Mouse (Mus musculus): ENCODE measurements around the gene Rbm12. TPM values are rescaled to one million over a fixed set of nuclear protein-coding genes. Genes with fewer than 3 reads are reported as not detected.
A peak's percentile ranks its signal among the peaks of the same experiment; 100 is the strongest.

The Rbm12 gene
- 22.5 and 23.9 TPM in 2 replicates for polyA plus RNA-seq (2015; fragmentation: Nextera tagmentation; extraction: Ambion mirVana)

- ATAC-seq (ENCODE audit: insufficient read depth, low FRiP score) = peak; percentile 95
- no peaks in the 10 kb centered on the region for H3K9me3 ChIP-seq (replicated peaks; ENCODE audit: control insufficient read depth, low read length)
- peaks cover 3% of the 10 kb centered on the region for H3K4me1 ChIP-seq (ENCODE audit: control insufficient read depth, insufficient read depth, low read length)
- H3K27ac ChIP-seq (ENCODE audit: low read length) = peak within 1 kb of the TSS; percentile 89
- H3K4me3 ChIP-seq (replicated peaks; ENCODE audit: low read length) = peak within 1 kb of the TSS; percentile 74
- peak within 1 kb of the TSS; percentile 66 for H3K4me2 ChIP-seq (ENCODE audit: low read depth, low read length)
- no peaks in the 10 kb centered on the region for H3K36me3 ChIP-seq (ENCODE audit: control insufficient read depth, insufficient read depth, low read length)
- WGBS = under 1% methylated on average over 74 of the region's 74 CpGs
- H3K27me3 ChIP-seq (ENCODE audit: control insufficient read depth, insufficient read depth, low read length) = no peaks in the 10 kb centered on the region
- peak within 1 kb of the TSS; percentile 98 for H3K9ac ChIP-seq (ENCODE audit: low read length)
Measured at GRCm38 (mm10) chr2:156111358-156112079, at the start of gene Rbm12, which contains the start of gene Cpne1. TSS of gene Rbm12 (minus strand) at chr2:156111978. TSS of gene Cpne1 (minus strand) at chr2:156111965.

DNA sequence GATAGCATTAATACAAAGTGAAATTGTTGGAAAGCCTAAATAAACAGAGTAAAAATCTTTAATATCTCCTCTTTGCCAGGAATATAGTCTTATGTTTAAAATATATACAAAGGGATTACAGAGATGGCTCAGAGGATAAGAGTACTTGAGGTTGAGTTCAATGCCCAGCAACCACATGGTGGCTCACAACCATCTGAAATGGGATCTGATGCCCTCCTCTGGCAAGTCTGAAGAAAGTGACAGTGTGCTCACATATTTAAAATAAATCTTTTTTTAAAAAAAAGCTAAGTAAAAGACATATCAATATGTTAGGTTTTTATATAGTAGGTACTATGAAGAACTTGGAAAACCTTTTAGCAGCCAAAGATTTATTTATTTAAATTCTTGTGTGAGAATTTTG, 39.8 kb upstream of the Rbm12 start:
- no peaks in the 10 kb centered on the region for H3K4me1 ChIP-seq (ENCODE audit: control insufficient read depth, insufficient read depth, low read length)
- no peaks in the 10 kb centered on the region for H3K27me3 ChIP-seq (ENCODE audit: control insufficient read depth, insufficient read depth, low read length)
- no peak overlapping the region for H3K4me2 ChIP-seq (ENCODE audit: low read depth, low read length)
- H3K9me3 ChIP-seq (replicated peaks; ENCODE audit: control insufficient read depth, low read length) = no peaks in the 10 kb centered on the region
- no peak overlapping the region for H3K4me3 ChIP-seq (replicated peaks; ENCODE audit: low read length)
- no peak overlapping the region for H3K27ac ChIP-seq (ENCODE audit: low read length)
- H3K9ac ChIP-seq (ENCODE audit: low read length) = no peak overlapping the region
- peaks cover 24% of the 10 kb centered on the region for H3K36me3 ChIP-seq (ENCODE audit: control insufficient read depth, insufficient read depth, low read length)
- ATAC-seq (ENCODE audit: insufficient read depth, low FRiP score) = no peak

- Histone ChIP-seq H3K4me1 (ENCODE audit: control insufficient read depth, insufficient read depth, low read length) (peaks cover 9% of the 10 kb centered on the region), H3K36me3 (ENCODE audit: control insufficient read depth, insufficient read depth, low read length) (peaks cover 9% of the 10 kb centered on the region), H3K4me2 (ENCODE audit: low read depth, low read length) (no peak overlapping the region), H3K9ac (ENCODE audit: low read length) (no peak overlapping the region), H3K27ac (ENCODE audit: low read length) (no peak overlapping the region), H3K27me3 (ENCODE audit: control insufficient read depth, insufficient read depth, low read length) (no peaks in the 10 kb centered on the region), H3K9me3 (replicated peaks; ENCODE audit: control insufficient read depth, low read length) (no peaks in the 10 kb centered on the region), H3K4me3 (replicated peaks; ENCODE audit: low read length) (no peak overlapping the region)
- no peak for ATAC-seq (ENCODE audit: insufficient read depth, low FRiP score)
- WGBS = 78% methylated on average over 3 of the region's 3 CpGs
Measured at GRCm38 (mm10) chr2:156147316-156147915, 35.6 kb upstream of the Rbm12 start.

- no peak for ATAC-seq (ENCODE audit: insufficient read depth, low FRiP score)
- Histone ChIP-seq H3K4me2 (ENCODE audit: low read depth, low read length) (no peak overlapping the region), H3K27me3 (ENCODE audit: control insufficient read depth, insufficient read depth, low read length) (no peaks in the 10 kb centered on the region), H3K27ac (ENCODE audit: low read length) (no peak overlapping the region), H3K9me3 (replicated peaks; ENCODE audit: control insufficient read depth, low read length) (no peaks in the 10 kb centered on the region), H3K36me3 (ENCODE audit: control insufficient read depth, insufficient read depth, low read length) (peaks cover 9% of the 10 kb centered on the region), H3K9ac (ENCODE audit: low read length) (no peak overlapping the region), H3K4me3 (replicated peaks; ENCODE audit: low read length) (no peak overlapping the region), H3K4me1 (ENCODE audit: control insufficient read depth, insufficient read depth, low read length) (peaks cover 9% of the 10 kb centered on the region)
- 57% methylated on average over 5 of the region's 5 CpGs for WGBS
Measured at GRCm38 (mm10) chr2:156146272-156146989, 34.7 kb upstream of the Rbm12 start.

- Histone ChIP-seq H3K36me3 (ENCODE audit: control insufficient read depth, insufficient read depth, low read length) (peaks cover 9% of the 10 kb centered on the region), H3K9ac (ENCODE audit: low read length) (no peak overlapping the region), H3K4me2 (ENCODE audit: low read depth, low read length) (peak overlapping the region; percentile 79), H3K9me3 (replicated peaks; ENCODE audit: control insufficient read depth, low read length) (no peaks in the 10 kb centered on the region), H3K27me3 (ENCODE audit: control insufficient read depth, insufficient read depth, low read length) (no peaks in the 10 kb centered on the region), H3K4me1 (ENCODE audit: control insufficient read depth, insufficient read depth, low read length) (peaks cover 9% of the 10 kb centered on the region), H3K27ac (ENCODE audit: low read length) (no peak overlapping the region), H3K4me3 (replicated peaks; ENCODE audit: low read length) (peak overlapping the region; percentile 89)
- ATAC-seq (ENCODE audit: insufficient read depth, low FRiP score) = no peak
- WGBS = 55% methylated on average over 11 of the region's 11 CpGs
Measured at GRCm38 (mm10) chr2:156145486-156146130, 33.8 kb upstream of the Rbm12 start.

DNA sequence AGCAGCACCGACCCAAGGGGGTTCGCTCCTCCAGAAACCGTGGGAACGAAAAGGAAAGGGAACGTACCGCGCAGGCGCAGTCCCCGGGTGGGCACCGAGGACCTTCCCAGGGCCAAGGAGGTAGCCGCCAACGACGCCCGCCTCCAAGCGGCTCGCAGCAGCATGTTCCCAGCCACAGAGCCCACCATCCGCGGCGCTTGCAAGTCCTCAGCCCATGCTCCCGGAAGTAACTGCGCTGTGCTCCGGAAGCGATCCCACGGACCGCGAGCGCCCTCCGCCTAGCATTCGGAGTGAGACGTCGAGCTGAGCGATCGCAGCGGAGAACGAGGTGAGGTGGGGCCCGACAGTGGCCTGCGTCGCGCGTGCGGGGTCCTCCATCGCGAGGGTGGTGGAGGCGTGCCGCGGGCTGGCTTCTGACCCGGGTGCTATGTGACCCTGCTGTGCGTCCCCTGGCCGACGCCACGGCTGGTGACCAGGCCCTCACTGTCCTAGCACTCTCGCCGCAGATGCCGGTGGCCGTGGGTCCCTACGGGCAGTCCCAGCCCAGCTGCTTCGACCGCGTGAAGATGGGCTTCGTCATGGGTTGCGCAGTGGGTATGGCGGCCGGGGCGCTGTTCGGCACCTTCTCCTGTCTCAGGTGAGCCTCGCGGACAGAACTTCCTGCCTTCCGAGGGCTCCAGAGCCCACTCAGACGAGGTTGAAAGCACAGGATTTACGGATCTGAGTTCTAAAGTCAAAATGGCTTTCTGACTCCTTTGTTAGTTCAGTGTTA, 32.4 kb upstream of the Rbm12 start, which contains the start of the genes Romo1 and Nfs1:
Gene Romo1, plus strand, starts transcription at position 87 of the 772 bp plus-strand sequence.
Gene Nfs1, minus strand, starts transcription at position 234 of the 772 bp plus-strand sequence.
- Histone ChIP-seq H3K27ac (ENCODE audit: low read length) (peak within 1 kb of the TSS; percentile 94), H3K4me2 (ENCODE audit: low read depth, low read length) (peak within 1 kb of the TSS; percentile 79), H3K9me3 (replicated peaks; ENCODE audit: control insufficient read depth, low read length) (no peaks in the 10 kb centered on the region), H3K9ac (ENCODE audit: low read length) (peak within 1 kb of the TSS; percentile 92), H3K4me3 (replicated peaks; ENCODE audit: low read length) (peak within 1 kb of the TSS; percentile 89), H3K4me1 (ENCODE audit: control insufficient read depth, insufficient read depth, low read length) (peaks cover 9% of the 10 kb centered on the region), H3K27me3 (ENCODE audit: control insufficient read depth, insufficient read depth, low read length) (no peaks in the 10 kb centered on the region), H3K36me3 (ENCODE audit: control insufficient read depth, insufficient read depth, low read length) (peaks cover 9% of the 10 kb centered on the region)
- ATAC-seq (ENCODE audit: insufficient read depth, low FRiP score) = peak; percentile 95
- WGBS = under 1% methylated on average over 70 of the region's 70 CpGs

- Histone ChIP-seq H3K4me3 (replicated peaks; ENCODE audit: low read length) (peak overlapping the region; percentile 89), H3K27me3 (ENCODE audit: control insufficient read depth, insufficient read depth, low read length) (no peaks in the 10 kb centered on the region), H3K4me2 (ENCODE audit: low read depth, low read length) (peak overlapping the region; percentile 79), H3K36me3 (ENCODE audit: control insufficient read depth, insufficient read depth, low read length) (peaks cover 4% of the 10 kb centered on the region; the same call in 1 of the 2 replicates), H3K4me1 (ENCODE audit: control insufficient read depth, insufficient read depth, low read length) (peaks cover 9% of the 10 kb centered on the region), H3K9ac (ENCODE audit: low read length) (peak overlapping the region; percentile 92), H3K9me3 (replicated peaks; ENCODE audit: control insufficient read depth, low read length) (no peaks in the 10 kb centered on the region), H3K27ac (ENCODE audit: low read length) (peak overlapping the region; percentile 94)
- 1% methylated on average over 16 of the region's 16 CpGs for WGBS
- ATAC-seq (ENCODE audit: insufficient read depth, low FRiP score) = no peak
Measured at GRCm38 (mm10) chr2:156143367-156143766, 31.6 kb upstream of the Rbm12 start.

DNA sequence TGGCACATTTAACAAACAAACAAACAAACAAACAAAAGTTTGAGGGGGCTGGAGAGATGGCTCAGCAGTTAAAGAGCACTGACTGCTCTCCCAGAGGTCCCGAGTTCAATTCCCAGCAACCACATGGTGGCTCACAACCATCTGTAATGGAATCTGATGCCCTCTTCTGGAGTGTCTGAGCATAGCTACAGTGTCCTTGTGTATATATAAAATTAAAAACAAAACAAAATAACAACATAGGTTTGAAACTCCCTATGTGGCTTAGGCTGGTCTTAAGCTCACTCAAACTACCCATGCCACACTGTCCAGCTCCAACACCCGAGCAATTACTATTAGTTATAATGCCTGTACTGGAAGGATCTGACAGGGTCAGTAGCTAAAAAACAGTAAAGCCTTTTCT, 31.0 kb upstream of the Rbm12 start:
- H3K4me2 ChIP-seq (ENCODE audit: low read depth, low read length) = peak overlapping the region; percentile 79
- H3K9me3 ChIP-seq (replicated peaks; ENCODE audit: control insufficient read depth, low read length) = no peaks in the 10 kb centered on the region
- 80% methylated on average over 2 of the region's 2 CpGs for WGBS
- no peak for ATAC-seq (ENCODE audit: insufficient read depth, low FRiP score)
- H3K4me1 ChIP-seq (ENCODE audit: control insufficient read depth, insufficient read depth, low read length) = peaks cover 9% of the 10 kb centered on the region
- no peak overlapping the region for H3K27ac ChIP-seq (ENCODE audit: low read length)
- H3K36me3 ChIP-seq (ENCODE audit: control insufficient read depth, insufficient read depth, low read length) = peaks cover 3% of the 10 kb centered on the region; the same call in 1 of the 2 replicates
- no peak overlapping the region for H3K9ac ChIP-seq (ENCODE audit: low read length)
- H3K4me3 ChIP-seq (replicated peaks; ENCODE audit: low read length) = peak overlapping the region; percentile 89
- H3K27me3 ChIP-seq (ENCODE audit: control insufficient read depth, insufficient read depth, low read length) = no peaks in the 10 kb centered on the region

Measured in stomach, embryonic 16.5 days (tissue).